Mouse (Mus musculus) lung, adult 2 months (tissue): ENCODE results near the gene Mrps6. TPM values are rescaled to one million over a fixed set of nuclear protein-coding genes. Genes with fewer than 3 reads are reported as not detected.

Experiments
- DNase-seq: peaks from one replicate; pipeline ENCODE4 v3.0.0; 2022
- H3K4me1 ChIP-seq: fragments of 200-500 bp; 2 replicates; pipeline ENCODE4 v1.6.1; 2011; ENCODE audit warnings: low read length; ENCODE audit not compliant: control insufficient read depth, insufficient read depth
- H3K4me3 ChIP-seq: fragments of 200-500 bp; replicated peaks from 2 replicates; pipeline ENCODE3; 2011; ENCODE audit warnings: low read depth, mild to moderate bottlenecking, control low read depth, low read length; ENCODE audit errors: extremely low read depth
- CTCF ChIP-seq: fragments of 200-500 bp; IDR thresholded peaks from 2 replicates; pipeline ENCODE4 v1.5.1; 2011; ENCODE audit warnings: mild to moderate bottlenecking, low read length, control low read depth; ENCODE audit not compliant: insufficient read depth
- POLR2A ChIP-seq: fragments of 200-500 bp; IDR thresholded peaks from 2 replicates; pipeline ENCODE4 v1.6.1; 2011; ENCODE audit warnings: low read depth, mild to moderate bottlenecking, control low read depth, low read length, borderline replicate concordance; ENCODE audit errors: extremely low read depth
- WGBS: fragments of 180-500 bp; shearing (Covaris S2); methylation state at CpG from one replicate; pipeline ENCODE4 v1.1.7; 2018; 5-methylcytosine and 5-hydroxymethylcytosine counted together
- polyA plus RNA-seq: library from polyadenylated mRNA; depleted of rRNA; stranded (reverse); fragments of >200 nt; gene quantifications from 2 replicates; pipeline ENCODE4 v1.2.3, GENCODE M21; 2012

The Mrps6 gene
- polyA plus RNA-seq, 1 experiment: 15.7 TPM

- no peaks in the 10 kb centered on the region; the same call in 1 of the 2 replicates for H3K4me1 ChIP-seq
- WGBS: 91% methylated on average over 3 of the region's 3 CpGs
- H3K4me3 ChIP-seq: no peak overlapping the region
- DNase-seq: no peak
- TF ChIP-seq POLR2A: no peak
- no peak for TF ChIP-seq CTCF
Measured at GRCm38 (mm10) chr16:92060213-92060612, 2.1 kb downstream of the Mrps6 start.

- Histone ChIP-seq H3K4me3 (no peak overlapping the region), H3K4me1 (no peaks in the 10 kb centered on the region; the same call in 1 of the 2 replicates)
- no peak for DNase-seq
- TF ChIP-seq CTCF (no peak), POLR2A (no peak)
- 93% methylated on average over 7 of the region's 7 CpGs for WGBS
Measured at GRCm38 (mm10) chr16:92061586-92061985, 3.5 kb downstream of the Mrps6 start.

DNA sequence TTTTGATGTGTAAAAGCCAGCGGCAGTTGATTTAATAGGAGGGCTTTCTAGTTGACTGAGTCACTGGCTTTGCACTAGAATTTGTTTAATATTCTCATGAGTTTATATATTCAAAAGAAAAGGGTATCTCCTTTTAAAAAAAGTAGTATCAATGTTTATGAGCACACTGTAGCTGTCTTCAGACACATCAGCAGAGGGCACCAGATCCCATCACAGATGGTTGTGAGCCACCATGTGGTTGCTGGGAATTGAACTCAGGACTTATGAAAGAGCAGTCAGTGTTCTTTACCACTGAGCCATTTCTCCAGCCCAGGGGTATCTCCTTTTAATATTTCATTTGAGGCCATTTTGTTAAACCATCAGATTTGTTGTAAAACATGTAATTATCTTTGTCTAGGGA is 4.8 kb downstream of the Mrps6 start:
- no peaks in the 10 kb centered on the region; the same call in 1 of the 2 replicates for H3K4me1 ChIP-seq
- no peak overlapping the region for H3K4me3 ChIP-seq
- no peak for DNase-seq
- 94% methylated on average over 1 of the region's 1 CpGs for WGBS
- TF ChIP-seq CTCF (no peak), POLR2A (no peak)

GRCm38 (mm10) chr16:92064801-92065200 is 6.7 kb downstream of the Mrps6 start:
- H3K4me1 ChIP-seq: no peaks in the 10 kb centered on the region; the same call in 1 of the 2 replicates
- TF ChIP-seq POLR2A: no peak
- H3K4me3 ChIP-seq: no peak overlapping the region
- WGBS: 79% methylated on average over 2 of the region's 2 CpGs
- DNase-seq: no peak

DNA sequence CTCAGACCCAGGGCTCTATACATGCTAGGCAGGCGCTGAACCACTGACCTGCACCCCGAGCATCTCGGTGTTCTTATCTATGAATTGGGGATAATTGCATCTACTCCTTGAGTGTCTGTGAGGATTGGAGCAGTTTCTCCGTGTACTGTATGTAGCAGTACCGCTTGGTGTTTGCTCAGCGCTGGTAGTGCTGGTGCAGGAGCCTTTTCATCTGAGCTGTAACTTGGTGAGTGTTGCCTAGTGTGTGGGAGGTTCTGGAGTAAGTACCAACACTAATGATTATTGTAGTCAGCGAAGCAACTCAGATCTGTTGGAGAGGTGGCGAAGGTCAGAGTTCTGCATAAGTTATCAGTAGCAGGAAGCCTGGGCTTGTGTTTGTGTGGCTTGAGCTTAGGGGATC is 12.3 kb downstream of the Mrps6 start:
- no peak for DNase-seq
- no peak for TF ChIP-seq POLR2A
- no peak for TF ChIP-seq CTCF
- 84% methylated on average over 8 of the region's 8 CpGs for WGBS
- Histone ChIP-seq H3K4me1 (no peaks in the 10 kb centered on the region), H3K4me3 (no peak overlapping the region)

DNA sequence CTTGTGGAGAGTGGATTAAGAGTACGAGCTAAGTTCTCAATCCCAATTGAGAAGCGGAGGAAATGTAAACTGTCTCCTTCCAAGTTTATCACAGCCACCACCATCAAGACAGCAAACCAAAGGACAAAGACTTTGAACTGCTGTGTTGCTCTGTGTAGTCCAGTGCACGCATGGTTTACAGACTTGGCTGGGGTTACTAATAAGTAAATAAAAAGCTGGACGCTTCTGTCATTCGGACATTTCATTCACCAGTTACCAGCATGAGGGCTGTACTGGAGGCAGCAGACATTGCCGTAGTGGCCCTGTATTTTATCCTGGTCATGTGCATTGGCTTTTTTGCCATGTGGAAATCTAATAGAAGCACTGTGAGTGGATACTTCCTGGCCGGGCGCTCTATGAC is 18.7 kb downstream of the Mrps6 start:
- no peak for TF ChIP-seq POLR2A
- TF ChIP-seq CTCF: no peak
- DNase-seq: no peak
- no peak overlapping the region for H3K4me3 ChIP-seq
- H3K4me1 ChIP-seq: no peaks in the 10 kb centered on the region
- WGBS: 88% methylated on average over 8 of the region's 8 CpGs

GRCm38 (mm10) chr16:92083771-92084453 is 25.8 kb downstream of the Mrps6 start:
- no peak for DNase-seq
- Histone ChIP-seq H3K4me1 (no peaks in the 10 kb centered on the region; the same call in 1 of the 2 replicates), H3K4me3 (no peak overlapping the region)
- no peak for TF ChIP-seq POLR2A
- TF ChIP-seq CTCF: no peak
- 79% methylated on average over 10 of the region's 10 CpGs for WGBS

GRCm38 (mm10) chr16:92089225-92089624 is 31.2 kb downstream of the Mrps6 start:
- TF ChIP-seq CTCF: no peak
- TF ChIP-seq POLR2A: no peak
- Histone ChIP-seq H3K4me3 (no peak overlapping the region), H3K4me1 (no peaks in the 10 kb centered on the region)
- no peak for DNase-seq
- WGBS: 47% methylated on average over 3 of the region's 3 CpGs

GRCm38 (mm10) chr16:92091876-92092275 is 33.8 kb downstream of the Mrps6 start:
- H3K4me1 ChIP-seq: no peaks in the 10 kb centered on the region
- DNase-seq: no peak
- H3K4me3 ChIP-seq: no peak overlapping the region
- TF ChIP-seq CTCF (no peak), POLR2A (no peak)
- WGBS: 79% methylated on average over 5 of the region's 5 CpGs

- Histone ChIP-seq H3K4me3 (no peak overlapping the region), H3K4me1 (no peaks in the 10 kb centered on the region)
- TF ChIP-seq CTCF (no peak), POLR2A (no peak)
- no peak for DNase-seq
- 80% methylated on average over 10 of the region's 10 CpGs for WGBS
Measured at GRCm38 (mm10) chr16:92098351-92099051, 40.4 kb downstream of the Mrps6 start.
